ENCODE assay signal across 21 mouse cellular contexts in the genomic region with DNA sequence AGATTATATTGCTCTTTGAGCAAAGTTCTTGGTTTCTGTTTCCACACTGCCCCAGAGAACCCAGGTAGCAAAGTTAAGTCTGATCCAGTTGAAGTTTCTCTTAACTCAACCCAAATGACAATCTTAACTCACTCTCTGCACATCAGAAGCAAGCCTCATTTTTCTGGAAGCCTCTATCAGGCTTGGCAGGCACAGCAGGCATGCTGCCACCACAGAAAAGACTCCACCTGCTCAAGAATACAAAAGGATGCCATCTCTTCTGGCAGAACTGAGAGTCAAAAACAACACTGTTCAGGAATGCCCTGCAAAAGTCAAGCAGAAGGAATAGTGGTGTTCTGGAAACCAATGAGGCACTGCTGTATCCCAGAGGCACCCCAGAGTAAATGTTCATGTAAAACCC.
DNase-seq lines count a peak whose midpoint lies in the region; ATAC-seq and TF ChIP-seq lines count a peak whose summit lies in the region.
"Had no signal": no experiment of that assay in that cellular context is flagged by ENCODE, and none has a peak within 500 bp of the region (broad histone marks: within the 10 kb centered on the region; RNA-seq: fewer than 3 reads in every experiment).

No protein-coding gene starts in this region.

- H3K36me3 ChIP-seq in forebrain, postnatal 0 days (ENCODE audit: insufficient read depth), result no peaks in the 10 kb centered on the region
- no peaks in the 10 kb centered on the region for H3K36me3 ChIP-seq in forebrain, embryonic 16.5 days (ENCODE audit: control insufficient read depth, insufficient read depth)
- H3K36me3 ChIP-seq: embryonic facial prominence, embryonic 12.5 days; forebrain, embryonic 15.5 days; G1E; heart, embryonic 10.5 days; hindbrain, embryonic 12.5 days had no signal

- H3K27ac ChIP-seq in forebrain, postnatal 0 days (ENCODE audit: low read depth, low read length), result no peak overlapping the region
- no peak overlapping the region for H3K27ac ChIP-seq in forebrain, embryonic 16.5 days (ENCODE audit: low read length)
- H3K27ac ChIP-seq: embryonic facial prominence, embryonic 12.5 days; forebrain, embryonic 15.5 days; heart, embryonic 10.5 days; hindbrain, embryonic 12.5 days had no signal

- H3K9me3 ChIP-seq in forebrain, postnatal 0 days (ENCODE audit: low read length), result no peaks in the 10 kb centered on the region
- H3K9me3 ChIP-seq in forebrain, embryonic 16.5 days (ENCODE audit: control insufficient read depth, low read length), result no peaks in the 10 kb centered on the region
- H3K9me3 ChIP-seq: embryonic facial prominence, embryonic 12.5 days; forebrain, embryonic 15.5 days; heart, embryonic 10.5 days; hindbrain, embryonic 12.5 days had no signal

- no peaks in the 10 kb centered on the region for H3K4me1 ChIP-seq in forebrain, postnatal 0 days (ENCODE audit: insufficient read depth)
- H3K4me1 ChIP-seq in forebrain, embryonic 16.5 days (replicated peaks; ENCODE audit: control insufficient read depth, insufficient read depth, low read length), result no peaks in the 10 kb centered on the region
- H3K4me1 ChIP-seq: embryonic facial prominence, embryonic 12.5 days; forebrain, embryonic 15.5 days; heart, embryonic 10.5 days; hindbrain, embryonic 12.5 days had no signal

- no peak for ATAC-seq in cerebellum, adult (ENCODE audit: insufficient number of reproducible peaks, low FRiP score, low TSS enrichment)
- ATAC-seq in forebrain, postnatal 0 days, result no peak
- no peak for ATAC-seq in forebrain, embryonic 16.5 days
- ATAC-seq: CD4-positive, CD25-positive, alpha-beta regulatory T cell, adult 4 months; forebrain, embryonic 15.5 days; hindbrain, embryonic 16.5 days; inflammation-experienced regulatory T-cells, adult 6 months had no signal

- no peak overlapping the region for H3K4me2 ChIP-seq in forebrain, postnatal 0 days (ENCODE audit: low read depth)
- no peak overlapping the region for H3K4me2 ChIP-seq in forebrain, embryonic 16.5 days (ENCODE audit: low read length)
- H3K4me2 ChIP-seq: embryonic facial prominence, embryonic 12.5 days; forebrain, embryonic 15.5 days; hindbrain, embryonic 12.5 days had no signal

- H3K4me3 ChIP-seq in forebrain, postnatal 0 days (ENCODE audit: low read depth, low read length), result no peak overlapping the region
- no peak overlapping the region for H3K4me3 ChIP-seq in forebrain, embryonic 16.5 days (replicated peaks; ENCODE audit: low read length)
- H3K4me3 ChIP-seq: embryonic facial prominence, embryonic 12.5 days; forebrain, embryonic 15.5 days; heart, embryonic 10.5 days; hindbrain, embryonic 12.5 days had no signal

- DNase-seq in cerebellum, postnatal 10 days, result peak; percentile 53 to 60
- DNase-seq in forebrain, postnatal 0 days, result peak; percentile 64
- peak; percentile 32 to 33 for DNase-seq in right cerebral cortex, postnatal 10 days (ENCODE audit: low spot score in 2 of 2)
- no peak for DNase-seq in right cerebral cortex, postnatal 36 days (ENCODE audit: low spot score in 2 of 2)
- DNase-seq in left cerebral cortex, adult 11 months (ENCODE audit: low spot score), result no peak
- DNase-seq: adrenal gland, postnatal 10 days; B cell, adult 2 months; gastrocnemius, postnatal 36 days; heart, adult 18-20 months; heart, postnatal 10 days; heart, postnatal 4 days had no signal

- no peak for TF ChIP-seq CTCF in forebrain, postnatal 0 days (IDR thresholded peaks at IDR 0.05; ENCODE audit: low read depth)

- H3K9ac ChIP-seq in forebrain, postnatal 0 days, result no peak overlapping the region
- no peak overlapping the region for H3K9ac ChIP-seq in forebrain, embryonic 16.5 days (replicated peaks; ENCODE audit: low read depth, low read length)
- H3K9ac ChIP-seq: embryonic facial prominence, embryonic 12.5 days; forebrain, embryonic 15.5 days; hindbrain, embryonic 12.5 days had no signal

- H3K27me3 ChIP-seq in forebrain, postnatal 0 days (ENCODE audit: insufficient read depth, low read length), result no peaks in the 10 kb centered on the region
- H3K27me3 ChIP-seq in forebrain, embryonic 16.5 days (replicated peaks; ENCODE audit: control insufficient read depth, insufficient read depth, low read length), result no peaks in the 10 kb centered on the region
- H3K27me3 ChIP-seq: embryonic facial prominence, embryonic 12.5 days; forebrain, embryonic 15.5 days; hindbrain, embryonic 12.5 days had no signal

Comparison
In these comparisons a context has a peak if more than half of its experiments do, and no peak if none do; other contexts are left out.
1. DNase-seq: peak in cerebellum, postnatal 10 days (2 of 2), forebrain, postnatal 0 days (single experiment) and right cerebral cortex, postnatal 10 days (2 of 2); none in right cerebral cortex, postnatal 36 days (0 of 2) and left cerebral cortex, adult 11 months (single experiment).